Mouse (Mus musculus): ENCODE results near the gene Cpsf3. TPM values are rescaled to one million over a fixed set of nuclear protein-coding genes. Genes with fewer than 3 reads are reported as not detected.
A peak's percentile ranks its signal among the peaks of the same experiment; 100 is the strongest.

The Cpsf3 gene
- total and polyA plus RNA-seq, 3 experiments: 79.8 to 159 (median 117) TPM

DNA sequence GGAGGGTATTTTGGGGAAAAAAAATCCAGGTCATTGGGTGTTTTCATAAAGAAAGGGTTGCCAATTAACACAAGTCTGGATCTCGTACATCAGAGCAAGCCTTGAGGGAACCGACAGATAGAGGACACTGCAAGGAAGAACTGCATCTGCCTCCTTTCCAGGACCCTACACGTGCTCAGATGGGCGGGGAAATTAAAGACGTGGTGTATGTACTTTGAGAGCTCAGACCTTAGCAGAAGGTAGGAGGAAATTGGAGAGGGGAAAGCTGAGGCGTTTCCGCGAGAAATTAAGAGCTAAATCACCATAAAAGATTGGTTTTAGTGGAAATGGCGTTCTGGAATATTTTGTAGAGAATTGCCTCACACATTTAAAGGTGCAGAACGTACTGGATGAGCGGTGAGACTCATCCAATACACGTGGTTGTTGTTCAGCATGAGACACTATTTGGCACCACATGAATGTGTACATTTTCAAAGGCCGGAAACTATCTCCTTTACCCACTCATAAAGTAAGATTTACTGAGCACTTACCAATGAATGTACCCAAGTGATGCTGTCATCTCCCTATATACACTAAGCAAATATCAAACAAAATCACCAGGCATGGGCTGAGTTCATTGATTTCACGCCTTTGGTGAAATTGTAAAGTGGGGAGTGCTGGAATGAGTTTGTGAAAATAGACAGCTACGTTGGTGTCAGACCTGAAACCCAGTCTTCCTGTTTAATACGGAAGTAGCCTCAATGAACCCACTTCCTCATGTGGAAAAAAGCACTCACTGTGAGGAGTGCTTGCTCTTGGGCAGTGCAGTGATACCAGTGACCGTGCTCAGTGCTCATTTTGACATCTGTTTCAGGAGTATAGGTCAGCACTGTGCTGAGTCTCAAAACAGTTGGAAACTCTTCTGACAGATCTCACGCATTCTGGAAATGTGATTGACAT lies 1.8 kb downstream of the Cpsf3 start:
- dilution Hi-C loops (cut with MboI; ENCODE audit: extremely low pct_ligation_motif_present, extremely low pct_unique_long_range_greater_than_20kb, low sequenced_read_pairs): no loop called here
- no peak for TF ChIP-seq USF1 (IDR thresholded peaks at IDR 0.05; ENCODE audit: low read depth, low read length)
- 0 out of 2 replicates have a peak, but pooled peaks have one; percentile 21 for TF ChIP-seq NRF1 (IDR thresholded peaks at IDR 0.05; ENCODE audit: low read depth, low read length)
- TF ChIP-seq CHD2 (IDR thresholded peaks at IDR 0.05; ENCODE audit: low read length): no peak
- no peak for TF ChIP-seq CTCF (conservative IDR thresholded peaks at IDR 0.05 in 1 of 2, IDR thresholded peaks at IDR 0.05 in 1 of 2; ENCODE audit: low read depth in 2 of 2, low read length in 2 of 2)
- no peak for TF ChIP-seq ZC3H11A (IDR thresholded peaks at IDR 0.05; ENCODE audit: low read depth, low read length)
- peak; percentile 87 for TF ChIP-seq MAX (IDR thresholded peaks at IDR 0.05; ENCODE audit: low read length)
- peak; percentile 74; the same call in 1 of the 2 replicates for TF ChIP-seq RCOR1 (conservative IDR thresholded peaks at IDR 0.05; ENCODE audit: low read depth, low read length)
- TF ChIP-seq BHLHE40 (IDR thresholded peaks at IDR 0.05; ENCODE audit: low read depth, low read length): peak; percentile 44; the same call in 1 of the 2 replicates
- TF ChIP-seq ZMIZ1 (IDR thresholded peaks at IDR 0.05; ENCODE audit: low read depth, low read length): no peak
- TF ChIP-seq JUND (conservative IDR thresholded peaks at IDR 0.05; ENCODE audit: low read depth, low read length): peak; percentile 60
- TF ChIP-seq KAT2A (IDR thresholded peaks at IDR 0.05; ENCODE audit: insufficient replicate concordance, low read length): no peak
- TF ChIP-seq POLR2A (IDR thresholded peaks at IDR 0.05; ENCODE audit: low read depth, low read length): no peak; the same call in 1 of the 2 replicates
- peak; percentile 42; the same call in 1 of the 2 replicates for TF ChIP-seq JUN (IDR thresholded peaks at IDR 0.05; ENCODE audit: insufficient read depth, low read depth, low read length)
- no peak for TF ChIP-seq CHD1 (IDR thresholded peaks at IDR 0.05; ENCODE audit: low read depth, low read length)
- 0 out of 2 replicates have a peak, but pooled peaks have one; percentile 13 for TF ChIP-seq MAFK (IDR thresholded peaks at IDR 0.05; ENCODE audit: insufficient replicate concordance, low read length)
- TF ChIP-seq MXI1 (IDR thresholded peaks at IDR 0.05; ENCODE audit: low read depth, low read length): peak; percentile 93
- TF ChIP-seq MEF2A (IDR thresholded peaks at IDR 0.05; ENCODE audit: borderline replicate concordance, low read depth, low read length): peak; percentile 45; the same call in 1 of the 2 replicates
- peak; percentile 35; the same call in 1 of the 2 replicates for TF ChIP-seq ETS1 (conservative IDR thresholded peaks at IDR 0.05; ENCODE audit: low read depth, low read length)
- no peak for TF ChIP-seq RAD21 (IDR thresholded peaks at IDR 0.05; ENCODE audit: low read depth, low read length)
- no peak for TF ChIP-seq TBP (conservative IDR thresholded peaks at IDR 0.05; ENCODE audit: low read depth, low read length)
- TF ChIP-seq USF2 (conservative IDR thresholded peaks at IDR 0.05; ENCODE audit: low read depth, low read length): no peak
- peak; percentile 36; the same call in 1 of the 2 replicates for TF ChIP-seq ZNF384 (IDR thresholded peaks at IDR 0.05; ENCODE audit: low read depth, low read length)
- TF ChIP-seq SIN3A (IDR thresholded peaks at IDR 0.05; ENCODE audit: low read length): peak; percentile 94
- peak; percentile 77 for TF ChIP-seq MYC (IDR thresholded peaks at IDR 0.05; ENCODE audit: low read depth, low read length)
- TF ChIP-seq UBTF (IDR thresholded peaks at IDR 0.05; ENCODE audit: low read depth, low read length): no peak
- 0 out of 2 replicates have a peak, but pooled peaks have one; percentile 40 for TF ChIP-seq ZKSCAN1 (IDR thresholded peaks at IDR 0.05; ENCODE audit: borderline replicate concordance, low read depth, low read length)
- peak; percentile 93 for TF ChIP-seq ELF1 (IDR thresholded peaks at IDR 0.05; ENCODE audit: low read depth, low read length)
- TF ChIP-seq NELFE (IDR thresholded peaks at IDR 0.05; ENCODE audit: low read depth, low read length): peak; percentile 55
- TF ChIP-seq E2F4 (IDR thresholded peaks at IDR 0.05; ENCODE audit: insufficient replicate concordance, low read depth, low read length): 0 out of 2 replicates have a peak, but pooled peaks have one; percentile 22
- TF ChIP-seq EP300 (IDR thresholded peaks at IDR 0.05; ENCODE audit: low read length): peak; percentile 84
- TF ChIP-seq TCF12 (IDR thresholded peaks at IDR 0.05; ENCODE audit: low read depth, low read length): peak; percentile 37; the same call in 1 of the 2 replicates
- no peak for TF ChIP-seq GABPA (IDR thresholded peaks at IDR 0.05; ENCODE audit: insufficient replicate concordance, low read depth, low read length)
- peak; percentile 63; the same call in 1 of the 2 replicates for TF ChIP-seq IRF4 (IDR thresholded peaks at IDR 0.05; ENCODE audit: low read depth, low read length)
- no peak for TF ChIP-seq MAZ (IDR thresholded peaks at IDR 0.05; ENCODE audit: low read depth, low read length)
- no peak for TF ChIP-seq SMC3 (IDR thresholded peaks at IDR 0.05; ENCODE audit: low read depth, low read length)
- no peak for TF ChIP-seq PAX5 (IDR thresholded peaks at IDR 0.05; ENCODE audit: low read length)
- no peak; the same call in 1 of the 2 replicates for TF ChIP-seq POLR2AphosphoS2 (IDR thresholded peaks at IDR 0.05; ENCODE audit: low read depth, low read length)

More for the DNA sequence above, 1.8 kb downstream of the Cpsf3 start:
- peak overlapping the region; percentile 90 to 94 (median 92) for H3K4me3 ChIP-seq (replicated peaks in 1 of 3; ENCODE audit: low read depth in 2 of 3, low read length in 2 of 3, poor library complexity in 1 of 3)
- peaks cover 6 to 17% of the 10 kb centered on the region in 2 experiments; a peak in 3 of 4 replicates for H3K4me1 ChIP-seq (ENCODE audit: control insufficient read depth in 1 of 2, insufficient read depth in 2 of 2)
- no peaks in the 10 kb centered on the region for H3K27me3 ChIP-seq (replicated peaks)
- H3K27ac ChIP-seq (ENCODE audit: insufficient read depth, low read depth): peak overlapping the region; percentile 18
- H3K79me2 ChIP-seq (replicated peaks; ENCODE audit: control insufficient read depth, extremely low read depth, insufficient read depth, poor library complexity, severe bottlenecking): peaks cover 48% of the 10 kb centered on the region
- H3K9me3 ChIP-seq (replicated peaks; ENCODE audit: low read length): no peaks in the 10 kb centered on the region
- peak overlapping the region; percentile 70 for H3K4me2 ChIP-seq (ENCODE audit: insufficient read depth, low read depth, poor library complexity, severe bottlenecking)
- in situ Hi-C loops (cut with MboI; ENCODE audit: low pct_ligation_motif_present, low pct_unique_long_range_greater_than_20kb, low sequenced_read_pairs): loop anchor here (25.0 kb wide), 1 partner anchor 325 kb away; no protein-coding TSS in a partner anchor
- peaks cover 19 to 51% of the 10 kb centered on the region in 2 experiments for H3K36me3 ChIP-seq (replicated peaks in 1 of 2; ENCODE audit: control insufficient read depth in 1 of 2, insufficient read depth in 1 of 2, low read length in 1 of 2)
- H3K9ac ChIP-seq (ENCODE audit: insufficient read depth, low read depth): peak overlapping the region; percentile 90
- peak; percentile 72 for DNase-seq (ENCODE audit: extremely low read depth)
